Mouse (Mus musculus) thymus, adult 2 months (tissue): ENCODE data around the gene Recql5. TPM values are rescaled to one million over a fixed set of nuclear protein-coding genes. Genes with fewer than 3 reads are reported as not detected.
A peak's percentile ranks its signal among the peaks of the same experiment; 100 is the strongest.

Experiments
- DNase-seq: peaks from one replicate; pipeline ENCODE4 v3.0.0; 2021
- H3K27ac ChIP-seq: fragments of 200-500 bp; 2 replicates; pipeline ENCODE4 v1.5.1; 2012; ENCODE audit warnings: low read length, control low read depth; ENCODE audit not compliant: control insufficient read depth, insufficient read depth
- H3K27me3 ChIP-seq: fragments of 200-500 bp; 2 replicates; pipeline ENCODE4 v1.6.1; 2012; ENCODE audit warnings: mild to moderate bottlenecking, low read length, moderate library complexity, mixed read lengths; ENCODE audit not compliant: control insufficient read depth, insufficient read depth
- H3K36me3 ChIP-seq: fragments of 200-500 bp; 2 replicates; pipeline ENCODE4 v1.6.1; 2012; ENCODE audit warnings: mild to moderate bottlenecking, low read length, moderate library complexity; ENCODE audit not compliant: control insufficient read depth, insufficient read depth
- H3K4me1 ChIP-seq: fragments of 200-500 bp; replicated peaks from 2 replicates; pipeline ENCODE4 v1.6.1; 2012; ENCODE audit warnings: low read length; ENCODE audit not compliant: control insufficient read depth, insufficient read depth
- H3K4me3 ChIP-seq: fragments of 200-500 bp; 2 replicates; pipeline ENCODE4 v1.5.1; 2012; ENCODE audit warnings: mild to moderate bottlenecking, low read length, control low read depth, moderate library complexity; ENCODE audit not compliant: control insufficient read depth, insufficient read depth
- CTCF ChIP-seq: fragments of 200-500 bp; IDR thresholded peaks from 2 replicates; pipeline ENCODE4 v1.5.1; 2012; ENCODE audit warnings: mild to moderate bottlenecking, control low read depth, low read length, moderate library complexity, borderline replicate concordance; ENCODE audit not compliant: control insufficient read depth, poor library complexity, insufficient read depth; ENCODE audit errors: extremely low read depth
- POLR2A ChIP-seq: fragments of 200-500 bp; IDR thresholded peaks from 2 replicates; pipeline ENCODE4 v1.6.1; 2012; ENCODE audit warnings: mild to moderate bottlenecking, low read length, control low read depth, moderate library complexity; ENCODE audit not compliant: control insufficient read depth, poor library complexity, insufficient read depth; ENCODE audit errors: extremely low read depth
- WGBS: fragments of 180-500 bp; shearing (Covaris S2); methylation state at CpG from one replicate; pipeline ENCODE4 v1.1.7; 2018; 5-methylcytosine and 5-hydroxymethylcytosine counted together
- polyA plus RNA-seq: library from polyadenylated mRNA; depleted of rRNA; stranded (reverse); fragments of >200 nt; gene quantifications from 2 replicates; pipeline ENCODE4 v1.2.3, GENCODE M21; 2012

The Recql5 gene
- polyA plus RNA-seq, 1 experiment = 32.4 TPM

GRCm38 (mm10) chr11:115945247-115945646 is 12.0 kb upstream of the Recql5 start:
- Histone ChIP-seq H3K4me1 (no peaks in the 10 kb centered on the region), H3K27ac (no peak overlapping the region), H3K27me3 (no peaks in the 10 kb centered on the region), H3K36me3 (peaks cover 7% of the 10 kb centered on the region; the same call in 1 of the 2 replicates), H3K4me3 (no peak overlapping the region)
- DNase-seq = no peak
- no peak for TF ChIP-seq POLR2A
- TF ChIP-seq CTCF = no peak
- WGBS = 92% methylated on average over 8 of the region's 8 CpGs

- TF ChIP-seq CTCF = no peak
- no peak for TF ChIP-seq POLR2A
- DNase-seq = no peak
- Histone ChIP-seq H3K27ac (no peak overlapping the region), H3K27me3 (no peaks in the 10 kb centered on the region), H3K4me1 (no peaks in the 10 kb centered on the region), H3K4me3 (no peak overlapping the region), H3K36me3 (peaks cover 11% of the 10 kb centered on the region)
- 93% methylated on average over 7 of the region's 7 CpGs for WGBS
Measured at GRCm38 (mm10) chr11:115941980-115942379, 8.7 kb upstream of the Recql5 start.

- no peak overlapping the region for H3K27ac ChIP-seq
- no peak overlapping the region for H3K4me3 ChIP-seq
- H3K27me3 ChIP-seq = no peaks in the 10 kb centered on the region
- 37% methylated on average over 6 of the region's 6 CpGs for WGBS
- no peak for TF ChIP-seq CTCF
- TF ChIP-seq POLR2A = no peak
- DNase-seq = peak; percentile 68
- H3K4me1 ChIP-seq = no peaks in the 10 kb centered on the region
- peaks cover 11% of the 10 kb centered on the region for H3K36me3 ChIP-seq
Measured at GRCm38 (mm10) chr11:115939690-115940329, 6.5 kb upstream of the Recql5 start.

GRCm38 (mm10) chr11:115933747-115934110 is 452 bp upstream of the Recql5 start:
- Histone ChIP-seq H3K36me3 (no peaks in the 10 kb centered on the region; the same call in none of the 2 replicates), H3K4me3 (peak overlapping the region; percentile 86), H3K27me3 (no peaks in the 10 kb centered on the region), H3K4me1 (peaks cover 3% of the 10 kb centered on the region), H3K27ac (no peak overlapping the region)
- DNase-seq = no peak
- under 1% methylated on average over 16 of the region's 16 CpGs for WGBS
- TF ChIP-seq POLR2A = peak; percentile 9; the same call in 1 of the 2 replicates
- no peak for TF ChIP-seq CTCF

- no peak for TF ChIP-seq POLR2A
- no peak for TF ChIP-seq CTCF
- Histone ChIP-seq H3K27me3 (no peaks in the 10 kb centered on the region), H3K4me3 (no peak overlapping the region), H3K4me1 (peaks cover 3% of the 10 kb centered on the region), H3K27ac (no peak overlapping the region), H3K36me3 (no peaks in the 10 kb centered on the region; the same call in 1 of the 2 replicates)
- WGBS = 89% methylated on average over 3 of the region's 3 CpGs
- no peak for DNase-seq
Measured at GRCm38 (mm10) chr11:115931235-115931634, 2.0 kb downstream of the Recql5 start.

- Histone ChIP-seq H3K4me3 (no peak overlapping the region), H3K27me3 (no peaks in the 10 kb centered on the region), H3K36me3 (no peaks in the 10 kb centered on the region), H3K4me1 (peaks cover 3% of the 10 kb centered on the region), H3K27ac (no peak overlapping the region)
- TF ChIP-seq CTCF = no peak
- DNase-seq = no peak
- WGBS = 60% methylated on average over 3 of the region's 3 CpGs
Measured at GRCm38 (mm10) chr11:115929818-115930217, 3.5 kb downstream of the Recql5 start.

GRCm38 (mm10) chr11:115929031-115929430 is 4.2 kb downstream of the Recql5 start:
- 86% methylated on average over 8 of the region's 8 CpGs for WGBS
- no peak for DNase-seq
- H3K27me3 ChIP-seq = no peaks in the 10 kb centered on the region
- H3K4me1 ChIP-seq = peaks cover 3% of the 10 kb centered on the region
- TF ChIP-seq CTCF = no peak
- no peak for TF ChIP-seq POLR2A
- no peak overlapping the region for H3K27ac ChIP-seq
- H3K36me3 ChIP-seq = no peaks in the 10 kb centered on the region
- H3K4me3 ChIP-seq = no peak overlapping the region
